Mouse (Mus musculus): ENCODE measurements around the gene Lhx4. TPM values are rescaled to one million over a fixed set of nuclear protein-coding genes. Genes with fewer than 3 reads are reported as not detected.

The Lhx4 gene
- polyA plus RNA-seq, 1 experiment from 2014 or later = 0.27 TPM

DNA sequence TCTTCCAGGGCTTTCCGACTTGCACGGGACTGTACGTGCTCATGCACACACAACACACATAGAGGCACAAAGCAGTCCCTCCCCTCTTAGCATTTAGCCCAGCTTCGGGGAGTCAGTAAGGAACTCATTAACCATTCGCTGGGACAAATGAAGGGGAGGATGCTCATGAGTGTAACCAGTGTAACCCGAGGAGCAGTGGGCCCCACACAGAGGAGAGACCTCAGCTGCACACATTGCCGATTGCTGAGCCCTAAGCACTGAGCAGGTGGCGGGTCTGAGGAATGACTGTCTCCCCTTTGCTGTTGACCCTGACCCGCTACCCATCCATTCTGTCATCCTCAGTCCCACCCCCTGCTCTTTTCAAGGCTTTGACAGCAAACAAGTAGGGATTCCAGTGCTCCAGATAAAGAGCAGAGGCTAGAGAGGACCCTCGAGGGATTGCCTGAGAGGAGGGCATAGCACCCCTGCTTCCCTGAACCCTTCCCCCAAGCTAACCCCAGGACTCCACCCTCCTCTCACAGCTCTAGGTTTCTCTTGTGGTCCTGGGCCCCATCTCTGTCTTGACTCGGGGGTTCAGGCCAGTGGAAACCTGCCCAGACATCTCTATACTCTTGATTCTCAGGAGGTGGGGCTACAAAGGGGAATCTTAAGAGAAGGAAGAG, 836 bp downstream of the Lhx4 start:
- Histone ChIP-seq H3K27me3 (replicated peaks; ENCODE audit: control insufficient read depth, insufficient read depth, low read length) (peaks cover 80% of the 10 kb centered on the region), H3K4me3 (ENCODE audit: low read depth, low read length) (no peak overlapping the region), H3K4me2 (ENCODE audit: low read length) (no peak overlapping the region), H3K9me3 (ENCODE audit: control insufficient read depth, low read length) (no peaks in the 10 kb centered on the region), H3K27ac (ENCODE audit: low read depth) (no peak overlapping the region), H3K9ac (ENCODE audit: low read length) (no peak overlapping the region), H3K36me3 (ENCODE audit: control insufficient read depth, insufficient read depth, low read length) (no peaks in the 10 kb centered on the region), H3K4me1 (replicated peaks; ENCODE audit: control insufficient read depth, insufficient read depth, low read length) (no peaks in the 10 kb centered on the region)
- 19% methylated on average over 11 of the region's 11 CpGs for WGBS
- ATAC-seq (replicated peaks; ENCODE audit: low FRiP score, low TSS enrichment, low read depth) (no peak), DNase-seq (ENCODE audit: low spot score) (no peak)

GRCm38 (mm10) chr1:155747911-155748310, 3.6 kb downstream of the Lhx4 start:
- H3K27ac ChIP-seq (ENCODE audit: low read depth) = no peak overlapping the region

GRCm38 (mm10) chr1:155747011-155747410, 4.5 kb downstream of the Lhx4 start:
- H3K36me3 ChIP-seq (ENCODE audit: control insufficient read depth, insufficient read depth, low read length) = no peaks in the 10 kb centered on the region
- DNase-seq (ENCODE audit: low spot score) (no peak), ATAC-seq (replicated peaks; ENCODE audit: low FRiP score, low TSS enrichment, low read depth) (no peak)
- peaks cover 95% of the 10 kb centered on the region for H3K27me3 ChIP-seq (replicated peaks; ENCODE audit: control insufficient read depth, insufficient read depth, low read length)
- no peak overlapping the region for H3K4me3 ChIP-seq (ENCODE audit: low read depth, low read length)
- no peak overlapping the region for H3K27ac ChIP-seq (ENCODE audit: low read depth)
- no peak overlapping the region for H3K4me2 ChIP-seq (ENCODE audit: low read length)
- no peaks in the 10 kb centered on the region for H3K9me3 ChIP-seq (ENCODE audit: control insufficient read depth, low read length)
- H3K4me1 ChIP-seq (replicated peaks; ENCODE audit: control insufficient read depth, insufficient read depth, low read length) = peaks cover 6% of the 10 kb centered on the region
- no peak overlapping the region for H3K9ac ChIP-seq (ENCODE audit: low read length)
- WGBS = 12% methylated on average over 8 of the region's 8 CpGs

More at GRCm38 (mm10) chr1:155747911-155748310, 3.6 kb downstream of the Lhx4 start:
- Histone ChIP-seq H3K9me3 (ENCODE audit: control insufficient read depth, low read length) (no peaks in the 10 kb centered on the region), H3K4me1 (replicated peaks; ENCODE audit: control insufficient read depth, insufficient read depth, low read length) (no peaks in the 10 kb centered on the region; the same call in 1 of the 2 replicates), H3K36me3 (ENCODE audit: control insufficient read depth, insufficient read depth, low read length) (no peaks in the 10 kb centered on the region), H3K9ac (ENCODE audit: low read length) (no peak overlapping the region), H3K4me3 (ENCODE audit: low read depth, low read length) (no peak overlapping the region), H3K4me2 (ENCODE audit: low read length) (no peak overlapping the region), H3K27me3 (replicated peaks; ENCODE audit: control insufficient read depth, insufficient read depth, low read length) (peaks cover 93% of the 10 kb centered on the region)
- 75% methylated on average over 5 of the region's 5 CpGs for WGBS
- ATAC-seq (replicated peaks; ENCODE audit: low FRiP score, low TSS enrichment, low read depth) (no peak), DNase-seq (ENCODE audit: low spot score) (no peak)

GRCm38 (mm10) chr1:155742411-155743363, 8.8 kb downstream of the Lhx4 start:
- peak; percentile 78 for DNase-seq (ENCODE audit: low spot score)
- WGBS = under 1% methylated on average over 75 of the region's 81 CpGs
- no peak overlapping the region for H3K27ac ChIP-seq (ENCODE audit: low read depth)
- ATAC-seq (replicated peaks; ENCODE audit: low FRiP score, low TSS enrichment, low read depth) = peak; percentile 52
- H3K4me2 ChIP-seq (ENCODE audit: low read length) = peak overlapping the region; percentile 99
- no peaks in the 10 kb centered on the region for H3K9me3 ChIP-seq (ENCODE audit: control insufficient read depth, low read length)
- peak overlapping the region; percentile 48 for H3K4me3 ChIP-seq (ENCODE audit: low read depth, low read length)
- H3K36me3 ChIP-seq (ENCODE audit: control insufficient read depth, insufficient read depth, low read length) = no peaks in the 10 kb centered on the region
- peaks cover 14% of the 10 kb centered on the region for H3K4me1 ChIP-seq (replicated peaks; ENCODE audit: control insufficient read depth, insufficient read depth, low read length)
- H3K9ac ChIP-seq (ENCODE audit: low read length) = no peak overlapping the region
- H3K27me3 ChIP-seq (replicated peaks; ENCODE audit: control insufficient read depth, insufficient read depth, low read length) = peaks cover 97% of the 10 kb centered on the region

DNA sequence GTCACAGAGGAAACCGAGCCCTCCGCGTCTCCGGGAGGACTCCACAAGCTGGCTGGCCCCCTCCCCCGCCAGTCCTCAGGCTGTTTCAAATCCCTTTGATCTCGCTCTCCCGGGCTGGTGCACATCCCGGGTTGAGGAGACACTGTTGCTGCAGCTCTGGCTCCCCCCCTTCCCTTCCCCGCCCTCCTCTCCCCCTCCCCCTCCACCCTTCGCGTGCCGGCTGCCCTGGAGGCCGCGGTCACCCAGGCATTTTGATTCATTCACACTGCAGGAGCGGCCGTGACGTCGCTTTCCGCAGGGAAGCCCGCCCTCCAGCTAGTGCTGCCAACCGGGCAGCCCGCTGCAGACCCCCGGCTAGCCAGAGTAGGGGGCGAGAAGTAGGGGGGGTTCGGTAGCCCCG, 9.5 kb downstream of the Lhx4 start:
- Histone ChIP-seq H3K4me2 (ENCODE audit: low read length) (peak overlapping the region; percentile 99), H3K4me1 (replicated peaks; ENCODE audit: control insufficient read depth, insufficient read depth, low read length) (peaks cover 14% of the 10 kb centered on the region), H3K4me3 (ENCODE audit: low read depth, low read length) (peak overlapping the region; percentile 48), H3K36me3 (ENCODE audit: control insufficient read depth, insufficient read depth, low read length) (no peaks in the 10 kb centered on the region), H3K9ac (ENCODE audit: low read length) (no peak overlapping the region), H3K27me3 (replicated peaks; ENCODE audit: control insufficient read depth, insufficient read depth, low read length) (peaks cover 97% of the 10 kb centered on the region), H3K27ac (ENCODE audit: low read depth) (no peak overlapping the region), H3K9me3 (ENCODE audit: control insufficient read depth, low read length) (no peaks in the 10 kb centered on the region)
- DNase-seq (ENCODE audit: low spot score) = peak; percentile 77
- WGBS = under 1% methylated on average over 26 of the region's 26 CpGs
- peak; percentile 52 for ATAC-seq (replicated peaks; ENCODE audit: low FRiP score, low TSS enrichment, low read depth)

- no peak overlapping the region for H3K27ac ChIP-seq (ENCODE audit: low read depth)
- H3K27me3 ChIP-seq (replicated peaks; ENCODE audit: control insufficient read depth, insufficient read depth, low read length) = peaks cover 97% of the 10 kb centered on the region
- ATAC-seq (replicated peaks; ENCODE audit: low FRiP score, low TSS enrichment, low read depth) = no peak
- no peaks in the 10 kb centered on the region for H3K36me3 ChIP-seq (ENCODE audit: control insufficient read depth, insufficient read depth, low read length)
- H3K4me2 ChIP-seq (ENCODE audit: low read length) = peak overlapping the region; percentile 99
- DNase-seq (ENCODE audit: low spot score) = peak; percentile 76
- under 1% methylated on average over 34 of the region's 34 CpGs for WGBS
- no peaks in the 10 kb centered on the region for H3K9me3 ChIP-seq (ENCODE audit: control insufficient read depth, low read length)
- H3K4me3 ChIP-seq (ENCODE audit: low read depth, low read length) = peak overlapping the region; percentile 48
- no peak overlapping the region for H3K9ac ChIP-seq (ENCODE audit: low read length)
- H3K4me1 ChIP-seq (replicated peaks; ENCODE audit: control insufficient read depth, insufficient read depth, low read length) = peaks cover 14% of the 10 kb centered on the region
Observed at GRCm38 (mm10) chr1:155741378-155741945, 10.0 kb downstream of the Lhx4 start.

GRCm38 (mm10) chr1:155740622-155741377, 10.7 kb downstream of the Lhx4 start:
- WGBS = under 1% methylated on average over 44 of the region's 44 CpGs
- no peaks in the 10 kb centered on the region for H3K9me3 ChIP-seq (ENCODE audit: control insufficient read depth, low read length)
- H3K9ac ChIP-seq (ENCODE audit: low read length) = no peak overlapping the region
- peak overlapping the region; percentile 99 for H3K4me2 ChIP-seq (ENCODE audit: low read length)
- no peak overlapping the region for H3K27ac ChIP-seq (ENCODE audit: low read depth)
- DNase-seq (ENCODE audit: low spot score) (peak; percentile 74), ATAC-seq (replicated peaks; ENCODE audit: low FRiP score, low TSS enrichment, low read depth) (no peak)
- peaks cover 97% of the 10 kb centered on the region for H3K27me3 ChIP-seq (replicated peaks; ENCODE audit: control insufficient read depth, insufficient read depth, low read length)
- H3K4me1 ChIP-seq (replicated peaks; ENCODE audit: control insufficient read depth, insufficient read depth, low read length) = peaks cover 14% of the 10 kb centered on the region
- no peaks in the 10 kb centered on the region for H3K36me3 ChIP-seq (ENCODE audit: control insufficient read depth, insufficient read depth, low read length)
- H3K4me3 ChIP-seq (ENCODE audit: low read depth, low read length) = peak overlapping the region; percentile 48

DNA sequence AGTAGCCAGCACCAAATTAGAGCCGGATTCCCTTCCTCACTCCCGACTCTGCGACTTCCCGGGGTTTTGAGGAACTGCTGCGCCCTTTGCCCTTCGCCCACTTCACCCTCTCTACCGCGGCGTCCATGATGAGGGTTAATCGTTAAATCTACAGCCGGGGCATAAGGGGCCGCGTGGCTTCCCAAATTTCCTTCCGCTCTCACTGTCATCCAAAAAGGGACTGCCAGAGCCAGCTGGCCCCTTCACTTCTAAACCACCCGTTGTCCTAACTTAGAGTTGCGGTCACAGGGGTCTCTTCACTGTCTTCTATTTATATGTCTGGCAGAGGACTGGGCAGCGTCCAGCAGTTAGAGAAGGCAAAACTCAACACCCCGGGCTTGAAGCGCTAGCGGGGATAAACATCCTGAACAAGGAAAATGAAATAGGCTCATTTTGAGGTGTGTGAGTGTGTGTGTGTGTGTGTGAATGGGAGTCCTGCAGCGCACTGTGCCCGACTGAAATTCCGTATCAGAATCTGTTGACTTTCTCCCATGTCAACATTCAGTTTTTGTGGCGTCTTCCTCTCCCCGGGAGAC, 13.6 kb downstream of the Lhx4 start:
- Histone ChIP-seq H3K9me3 (ENCODE audit: control insufficient read depth, low read length) (no peaks in the 10 kb centered on the region), H3K36me3 (ENCODE audit: control insufficient read depth, insufficient read depth, low read length) (no peaks in the 10 kb centered on the region), H3K27me3 (replicated peaks; ENCODE audit: control insufficient read depth, insufficient read depth, low read length) (peaks cover 100% of the 10 kb centered on the region), H3K4me1 (replicated peaks; ENCODE audit: control insufficient read depth, insufficient read depth, low read length) (peaks cover 14% of the 10 kb centered on the region), H3K4me3 (ENCODE audit: low read depth, low read length) (no peak overlapping the region), H3K4me2 (ENCODE audit: low read length) (no peak overlapping the region), H3K9ac (ENCODE audit: low read length) (no peak overlapping the region), H3K27ac (ENCODE audit: low read depth) (no peak overlapping the region)
- DNase-seq (ENCODE audit: low spot score) = no peak
- ATAC-seq (replicated peaks; ENCODE audit: low FRiP score, low TSS enrichment, low read depth) = no peak
- under 1% methylated on average over 25 of the region's 25 CpGs for WGBS

Data from intestine, embryonic 14.5 days (tissue).